In genomic region chr15:9177038-9177437, GRCm38 (mm10) we compare ENCODE assay signal across 16 mouse cellular contexts.
"Had no signal": no experiment of that assay in that cellular context is flagged by ENCODE, and none has a peak within 500 bp of the region (broad histone marks: within the 10 kb centered on the region; RNA-seq: fewer than 3 reads in every experiment).

No protein-coding gene starts in this region.

- H3K4me2 ChIP-seq: neural tube, embryonic 13.5 days; neural tube, embryonic 15.5 days; stomach, embryonic 15.5 days had no signal

- DNase-seq: retina, postnatal 1 day; right cerebral cortex, adult 18-20 months; right cerebral cortex, postnatal 14 days; right cerebral cortex, postnatal 25 days; right cerebral cortex, postnatal 4 days; spleen, adult 18-20 months; thymus, adult 18-20 months; thymus, adult 2 months; thymus, postnatal 14 days; thymus, postnatal 25 days; thymus, postnatal 36 days; thymus, postnatal 4 days had no signal

- H3K27me3 ChIP-seq: neural tube, embryonic 13.5 days; neural tube, embryonic 15.5 days; stomach, embryonic 15.5 days had no signal

- H3K9me3 ChIP-seq: neural tube, embryonic 13.5 days; neural tube, embryonic 15.5 days; stomach, embryonic 15.5 days had no signal

- H3K27ac ChIP-seq: neural tube, embryonic 13.5 days; neural tube, embryonic 15.5 days; stomach, embryonic 15.5 days; stomach, postnatal 0 days had no signal

- H3K9ac ChIP-seq: neural tube, embryonic 13.5 days; neural tube, embryonic 15.5 days; stomach, embryonic 15.5 days had no signal

- H3K4me1 ChIP-seq: neural tube, embryonic 13.5 days; neural tube, embryonic 15.5 days; stomach, embryonic 15.5 days had no signal

- H3K4me3 ChIP-seq: neural tube, embryonic 13.5 days; neural tube, embryonic 15.5 days; stomach, embryonic 15.5 days had no signal
